Mouse (Mus musculus) neural tube, embryonic 11.5 days (tissue): ENCODE measurements at regions not wholly inside any gene's neighbourhood (a gene's known extent, or its start where the extent isn't known, plus 50 kb on each side); places are given as distances from the start of the nearest gene placed in this dataset.

Source experiments
- ATAC-seq: fragments of 200-750 bp; cut with Nextera tagmentation; 2 replicates; pipeline ENCODE4 v1.8.0; 2017; ENCODE audit warnings: moderate number of reproducible peaks, mild to moderate bottlenecking, moderate TSS enrichment, moderate library complexity; ENCODE audit not compliant: insufficient read depth, low FRiP score, low TSS enrichment
- DNase-seq: peaks from one replicate; pipeline ENCODE4 v3.0.0-alpha.2; 2015; ENCODE audit warnings: low spot score
- H3K27ac ChIP-seq: fragments of 300-500 bp; sonication (generic); 2 replicates; pipeline ENCODE4 v1.5.1; 2014; ENCODE audit warnings: low read depth, mild to moderate bottlenecking, low read length
- H3K27me3 ChIP-seq: fragments of 300-500 bp; sonication (generic); 2 replicates; pipeline ENCODE4 v1.6.1; 2014; ENCODE audit warnings: mild to moderate bottlenecking, low read length, mixed read lengths; ENCODE audit not compliant: control insufficient read depth, insufficient read depth
- H3K36me3 ChIP-seq: fragments of 300-500 bp; sonication (generic); 2 replicates; pipeline ENCODE4 v1.6.1; 2014; ENCODE audit warnings: mild to moderate bottlenecking, low read length, moderate library complexity, mixed read lengths; ENCODE audit not compliant: control insufficient read depth, insufficient read depth
- H3K4me1 ChIP-seq: fragments of 300-500 bp; sonication (generic); 2 replicates; pipeline ENCODE4 v1.6.1; 2014; ENCODE audit warnings: low read length, mixed read lengths; ENCODE audit not compliant: control insufficient read depth, insufficient read depth
- H3K4me2 ChIP-seq: fragments of 300-500 bp; sonication (generic); 2 replicates; pipeline ENCODE4 v1.6.1; 2014; ENCODE audit warnings: low read depth, mild to moderate bottlenecking, moderate library complexity
- H3K4me3 ChIP-seq: fragments of 300-500 bp; sonication (generic); 2 replicates; pipeline ENCODE4 v1.5.1; 2014; ENCODE audit warnings: low read depth, low read length
- H3K9ac ChIP-seq: fragments of 300-500 bp; sonication (generic); 2 replicates; pipeline ENCODE4 v1.6.1; 2014; ENCODE audit warnings: mild to moderate bottlenecking, low read length
- H3K9me3 ChIP-seq: fragments of 300-500 bp; sonication (generic); 2 replicates; pipeline ENCODE4 v1.6.1; 2016; ENCODE audit warnings: low read length; ENCODE audit not compliant: control insufficient read depth
- WGBS: fragments of 180-500 bp; shearing (Covaris S2); extraction: QIAGEN DNeasy Blood & Tissue Kit; methylation state at CpG from one replicate; pipeline ENCODE4 v1.1.7; 2014; 5-methylcytosine and 5-hydroxymethylcytosine counted together

DNA sequence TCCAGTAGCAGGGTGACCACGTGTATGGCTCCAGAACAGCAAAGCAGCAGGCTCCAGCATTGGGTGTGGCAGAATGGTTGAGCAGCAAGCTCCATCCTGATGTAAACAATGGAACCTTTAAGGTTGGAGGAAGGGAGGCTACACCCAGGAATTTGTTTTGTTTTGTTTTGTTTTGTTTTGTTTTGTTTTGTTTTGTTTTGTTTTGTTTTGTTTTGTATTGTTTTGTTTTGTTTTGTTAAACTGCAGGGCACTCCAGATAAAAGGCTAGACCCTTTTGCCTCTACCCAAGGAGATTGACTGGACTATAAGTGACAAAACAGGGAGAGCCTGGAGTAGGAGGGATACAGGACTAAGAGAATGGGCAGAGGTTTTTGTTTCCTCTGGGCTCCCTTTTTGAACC is 647.5 kb downstream of the Kcnj3 start:
- Histone ChIP-seq H3K4me1 (no peaks in the 10 kb centered on the region), H3K9me3 (no peaks in the 10 kb centered on the region), H3K4me2 (no peak overlapping the region), H3K9ac (no peak overlapping the region), H3K4me3 (no peak overlapping the region), H3K36me3 (no peaks in the 10 kb centered on the region), H3K27ac (no peak overlapping the region), H3K27me3 (no peaks in the 10 kb centered on the region)
- 52% methylated on average over 1 of the region's 1 CpGs for WGBS
- DNase-seq, result no peak
- ATAC-seq, result no peak

- Histone ChIP-seq H3K27me3 (no peaks in the 10 kb centered on the region), H3K4me1 (no peaks in the 10 kb centered on the region), H3K9me3 (no peaks in the 10 kb centered on the region), H3K27ac (no peak overlapping the region), H3K4me3 (no peak overlapping the region), H3K36me3 (no peaks in the 10 kb centered on the region), H3K9ac (no peak overlapping the region), H3K4me2 (no peak overlapping the region)
- DNase-seq (no peak), ATAC-seq (no peak)
- 67% methylated on average over 3 of the region's 3 CpGs for WGBS
Observed at GRCm38 (mm10) chr2:56109531-56109930, 673.8 kb downstream of the Kcnj3 start.

DNA sequence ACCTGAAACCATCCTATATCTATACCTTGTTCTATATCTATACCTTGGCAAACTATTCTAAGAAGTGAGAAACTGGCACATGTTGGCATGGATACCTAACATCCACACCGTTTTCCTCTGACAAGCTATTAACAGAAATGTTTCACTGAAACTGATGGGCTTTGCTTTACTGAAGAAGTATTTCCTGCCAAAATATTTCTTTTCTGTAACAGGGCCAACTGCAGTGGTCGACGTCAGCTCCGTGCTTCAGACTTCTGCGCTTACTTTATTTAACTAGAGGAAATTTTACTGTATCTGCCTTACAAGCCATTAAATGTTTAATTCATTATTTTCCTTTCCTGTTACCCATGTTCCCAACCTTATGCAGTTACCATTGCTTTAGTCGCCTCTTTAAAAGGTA is 674.2 kb downstream of the Kcnj3 start:
- Histone ChIP-seq H3K4me1 (no peaks in the 10 kb centered on the region), H3K27ac (no peak overlapping the region), H3K27me3 (no peaks in the 10 kb centered on the region), H3K4me2 (no peak overlapping the region), H3K36me3 (no peaks in the 10 kb centered on the region), H3K4me3 (no peak overlapping the region), H3K9ac (no peak overlapping the region), H3K9me3 (no peaks in the 10 kb centered on the region)
- no peak for DNase-seq
- no peak for ATAC-seq
- 88% methylated on average over 6 of the region's 6 CpGs for WGBS

DNA sequence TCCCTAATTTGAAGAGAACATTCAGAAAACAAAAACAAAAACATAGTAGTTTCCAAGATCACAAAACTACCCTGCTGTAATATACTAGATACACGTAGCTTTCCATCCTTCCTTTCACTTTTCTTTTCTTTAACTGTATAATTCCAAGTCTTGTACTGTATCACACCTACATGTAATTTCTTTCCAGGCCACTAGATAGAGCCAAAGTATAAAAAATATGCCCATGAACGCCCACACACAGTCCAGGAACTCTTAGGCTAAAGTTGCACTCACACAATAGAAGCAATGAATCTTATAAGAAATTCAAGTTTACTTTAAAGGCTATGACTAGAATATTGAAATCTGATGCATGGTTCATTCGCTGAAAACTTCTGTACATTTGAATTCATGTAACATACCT is 678.7 kb downstream of the Kcnj3 start:
- Histone ChIP-seq H3K36me3 (no peaks in the 10 kb centered on the region), H3K4me2 (no peak overlapping the region), H3K27me3 (no peaks in the 10 kb centered on the region), H3K4me3 (no peak overlapping the region), H3K27ac (no peak overlapping the region), H3K9me3 (no peaks in the 10 kb centered on the region), H3K4me1 (no peaks in the 10 kb centered on the region), H3K9ac (no peak overlapping the region)
- DNase-seq (peak; percentile 23), ATAC-seq (0 out of 2 replicates have a peak, but pooled peaks have one; percentile 69)
- 31% methylated on average over 3 of the region's 3 CpGs for WGBS

DNA sequence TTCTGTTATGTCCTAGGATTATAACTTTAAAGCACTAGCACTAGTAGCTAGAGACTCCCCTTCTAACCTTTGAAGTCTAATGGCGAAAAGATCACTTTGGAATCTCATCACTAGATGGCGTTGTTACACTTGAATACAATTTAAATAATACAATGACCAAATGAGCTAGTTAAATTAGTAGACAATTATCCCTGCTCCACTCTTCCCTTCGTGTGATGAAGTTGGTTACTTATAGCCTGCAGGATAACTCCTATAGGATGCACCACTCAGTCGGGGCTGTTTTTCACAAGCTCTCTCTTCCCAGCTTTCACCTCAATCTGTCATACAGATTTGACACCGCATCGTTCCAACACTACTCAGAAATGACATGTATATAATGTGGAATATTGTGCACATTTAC is 683.6 kb downstream of the Kcnj3 start:
- no peak overlapping the region for H3K27ac ChIP-seq
- no peaks in the 10 kb centered on the region for H3K9me3 ChIP-seq
- H3K36me3 ChIP-seq, result no peaks in the 10 kb centered on the region
- ATAC-seq (0 out of 2 replicates have a peak, but pooled peaks have one; percentile 23), DNase-seq (no peak)
- no peaks in the 10 kb centered on the region for H3K4me1 ChIP-seq
- no peak overlapping the region for H3K9ac ChIP-seq
- 40% methylated on average over 6 of the region's 6 CpGs for WGBS
- H3K27me3 ChIP-seq, result no peaks in the 10 kb centered on the region
- no peak overlapping the region for H3K4me2 ChIP-seq
- H3K4me3 ChIP-seq, result no peak overlapping the region

- Histone ChIP-seq H3K4me1 (no peaks in the 10 kb centered on the region), H3K4me2 (no peak overlapping the region), H3K9me3 (no peaks in the 10 kb centered on the region), H3K36me3 (no peaks in the 10 kb centered on the region), H3K4me3 (no peak overlapping the region), H3K27me3 (no peaks in the 10 kb centered on the region), H3K27ac (no peak overlapping the region), H3K9ac (no peak overlapping the region)
- DNase-seq (no peak), ATAC-seq (no peak)
- WGBS, result 80% methylated on average over 6 of the region's 6 CpGs
Observed at GRCm38 (mm10) chr2:56147107-56147615, 711.4 kb downstream of the Kcnj3 start.

DNA sequence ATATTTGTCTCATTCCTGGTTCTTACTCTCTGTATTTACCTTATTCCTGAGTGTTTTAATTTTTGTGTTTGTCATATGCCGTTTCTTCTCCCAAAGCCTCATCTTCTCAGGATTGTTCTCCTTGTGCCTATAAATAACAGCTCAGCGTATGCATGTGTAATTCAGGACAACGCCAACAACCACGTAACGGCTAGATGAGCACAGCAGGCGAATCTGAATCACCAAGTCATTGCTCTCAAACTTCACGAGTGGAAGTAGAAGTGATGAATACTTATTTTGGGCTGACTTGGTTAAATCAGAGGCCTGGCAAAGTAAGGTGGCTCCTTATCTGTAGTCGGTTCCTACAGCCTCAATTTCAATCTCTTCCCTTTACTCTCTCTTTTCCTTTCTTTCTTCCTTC is 760.7 kb downstream of the Kcnj3 start:
- ATAC-seq, result no peak
- H3K4me3 ChIP-seq, result no peak overlapping the region
- no peaks in the 10 kb centered on the region for H3K4me1 ChIP-seq

DNA sequence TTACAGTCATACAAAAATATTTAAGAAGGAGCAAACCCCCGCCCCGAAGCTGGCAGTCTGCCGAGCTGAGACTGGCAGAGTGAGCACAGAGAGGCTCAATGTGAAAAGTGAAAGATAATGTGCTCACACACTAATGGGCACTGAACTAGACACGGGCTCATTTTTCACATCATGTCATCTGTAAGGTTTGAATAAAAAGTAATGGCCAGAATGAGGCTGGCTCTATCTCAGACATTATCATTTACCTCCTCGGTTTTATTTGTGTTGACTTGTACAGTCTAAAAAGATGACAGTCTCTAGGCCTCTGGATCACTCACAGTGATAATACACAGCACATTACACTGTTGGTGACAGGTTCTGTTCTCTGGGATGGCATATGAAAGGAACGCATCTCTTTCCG is 791.7 kb downstream of the Kcnj3 start:
- Histone ChIP-seq H3K36me3 (no peaks in the 10 kb centered on the region), H3K27me3 (no peaks in the 10 kb centered on the region), H3K9ac (no peak overlapping the region), H3K9me3 (no peaks in the 10 kb centered on the region), H3K4me1 (no peaks in the 10 kb centered on the region), H3K4me2 (no peak overlapping the region), H3K27ac (no peak overlapping the region), H3K4me3 (no peak overlapping the region)
- ATAC-seq, result no peak
- DNase-seq, result no peak
- WGBS, result 87% methylated on average over 7 of the region's 7 CpGs

More for the DNA sequence above, 760.7 kb downstream of the Kcnj3 start:
- no peak for DNase-seq
- Histone ChIP-seq H3K27me3 (no peaks in the 10 kb centered on the region), H3K27ac (no peak overlapping the region), H3K9me3 (no peaks in the 10 kb centered on the region), H3K9ac (no peak overlapping the region), H3K4me2 (no peak overlapping the region), H3K36me3 (no peaks in the 10 kb centered on the region)
- WGBS, result 67% methylated on average over 8 of the region's 8 CpGs

DNA sequence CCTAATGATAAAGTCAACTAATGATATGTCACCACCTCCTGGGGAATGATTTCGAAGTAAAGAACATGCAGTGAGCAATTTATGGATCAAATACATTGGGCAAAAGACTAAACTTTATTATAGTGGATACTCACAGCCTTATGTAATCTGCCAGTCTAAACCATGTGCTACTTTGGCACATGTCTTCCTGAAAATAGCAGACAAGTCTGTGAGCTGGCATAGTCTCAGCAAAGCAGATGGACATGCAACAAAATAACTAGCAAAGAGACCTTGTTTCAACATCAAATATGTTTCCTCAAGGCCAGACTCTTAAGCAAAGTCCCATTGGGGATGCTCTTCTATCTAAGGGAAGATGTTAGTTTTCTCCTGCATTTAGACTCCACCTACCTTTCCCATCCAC is 797.3 kb downstream of the Kcnj3 start:
- Histone ChIP-seq H3K9ac (no peak overlapping the region), H3K27ac (no peak overlapping the region), H3K9me3 (no peaks in the 10 kb centered on the region), H3K4me2 (no peak overlapping the region), H3K4me1 (no peaks in the 10 kb centered on the region), H3K27me3 (no peaks in the 10 kb centered on the region), H3K4me3 (no peak overlapping the region), H3K36me3 (no peaks in the 10 kb centered on the region)
- no peak for ATAC-seq
- 83% methylated on average over 1 of the region's 1 CpGs for WGBS
- DNase-seq, result no peak
